Mouse (Mus musculus) left cerebral cortex, adult 2 months (tissue): ENCODE measurements around the gene Ddx6. TPM values are rescaled to one million over a fixed set of nuclear protein-coding genes. Genes with fewer than 3 reads are reported as not detected.

ENCODE experiments used
- DNase-seq, 2 experiments: peaks; one replicate each; pipeline ENCODE4 v3.0.0; 2021 to 2022; ENCODE audit warnings: low spot score in 2 of 2, mixed read lengths in 1 of 2; ENCODE audit errors: extremely low spot score in 1 of 2
- H3K27ac ChIP-seq: fragments of 200-600 bp; 2 replicates; pipeline ENCODE4 v1.8.1; 2022
- H3K4me3 ChIP-seq: fragments of 200-600 bp; 2 replicates; pipeline ENCODE4 v1.8.1; 2022
- CTCF ChIP-seq: fragments of 200-600 bp; IDR thresholded peaks from 2 replicates; pipeline ENCODE4 v1.8.1; 2022; ENCODE audit warnings: antibody characterized with exemption, mild to moderate bottlenecking, moderate library complexity
- intact Hi-C: fragments of 180-260 bp; cut with DNase I; formaldehyde crosslinking; loops from one replicate; pipeline ENCODE4 v1.15.1; 2025
- total RNA-seq, 2 experiments: library from RNA; stranded (reverse); gene quantifications; 2 replicates each; pipeline ENCODE4 v1.2.3; 2021

Gene Ddx6
- total RNA-seq, 2 experiments from 2014 or later = 145 to 148 TPM

DNA sequence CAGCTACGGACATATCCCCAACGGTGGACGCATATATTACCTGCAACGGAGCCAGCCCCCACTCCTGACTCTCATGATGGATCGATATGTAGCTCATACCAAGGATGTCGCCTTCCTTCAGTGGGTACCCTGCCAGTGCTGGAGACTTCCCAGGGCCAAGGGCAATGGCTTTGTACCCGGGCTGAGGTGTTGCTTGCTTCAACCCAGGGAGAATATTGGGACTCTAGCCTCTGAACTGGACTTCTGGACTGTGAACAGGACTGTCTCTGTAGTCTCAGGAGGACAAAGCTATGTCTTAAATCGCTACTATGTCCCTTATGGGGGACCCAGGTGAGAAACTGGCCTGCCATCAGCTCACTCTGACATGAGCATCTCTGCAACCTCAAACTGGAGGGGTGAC, 78.4 kb downstream of the Ddx6 start:
- TF ChIP-seq CTCF = no peak
- Histone ChIP-seq H3K4me3 (no peak overlapping the region), H3K27ac (no peak overlapping the region)
- intact Hi-C loops = loop anchor here (5.0 kb wide), 1 partner anchor 146 kb away; no protein-coding TSS in a partner anchor
- no peak for DNase-seq

DNA sequence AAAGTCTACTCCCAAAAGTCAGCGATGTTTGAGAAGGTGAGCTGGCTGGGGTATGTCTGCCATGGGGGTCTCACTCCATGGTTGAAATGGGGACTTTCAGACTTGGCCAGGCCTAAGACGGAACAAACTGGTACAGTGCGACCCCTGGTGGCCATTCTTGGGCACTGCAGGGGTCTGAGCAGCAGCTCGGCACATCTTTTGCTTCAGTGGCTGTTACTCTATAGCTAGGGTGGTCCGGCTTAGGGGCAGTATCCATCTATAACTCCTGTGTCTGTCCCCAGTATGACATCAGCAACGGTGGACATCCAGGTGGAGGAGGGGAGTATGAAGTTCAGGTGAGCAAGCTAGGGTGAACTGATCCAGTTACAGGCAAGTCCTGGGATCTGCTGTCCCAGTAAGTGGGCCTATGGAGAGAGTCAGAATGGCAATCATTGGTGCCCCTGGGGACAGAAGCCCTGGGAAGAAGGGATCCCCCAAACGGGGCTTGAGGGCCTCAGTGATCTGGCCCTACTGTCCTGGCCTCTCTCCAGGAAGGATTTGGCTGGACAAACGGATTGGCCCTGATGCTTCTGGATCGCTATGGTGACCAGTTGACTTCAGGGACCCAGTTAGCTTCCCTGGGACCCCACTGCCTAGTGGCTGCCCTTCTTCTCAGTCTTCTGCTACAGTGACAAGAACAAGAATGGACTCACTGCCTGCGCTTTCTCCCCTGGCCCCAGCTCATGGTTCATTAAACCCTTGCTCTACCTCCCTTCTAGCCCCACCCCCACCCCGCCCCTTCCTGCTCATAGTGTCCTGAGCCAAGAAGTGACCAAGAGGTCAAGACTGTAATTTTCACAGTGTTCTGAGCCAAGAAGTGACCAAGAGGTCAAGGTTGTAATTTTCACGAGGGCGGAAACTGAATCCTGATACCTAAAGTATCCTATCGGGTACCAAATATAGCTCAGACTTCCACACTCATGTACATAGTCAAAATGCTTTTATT, 80.9 kb downstream of the Ddx6 start:
- no peak; the same call in none of the 2 replicates for TF ChIP-seq CTCF
- H3K27ac ChIP-seq = no peak overlapping the region

DNA sequence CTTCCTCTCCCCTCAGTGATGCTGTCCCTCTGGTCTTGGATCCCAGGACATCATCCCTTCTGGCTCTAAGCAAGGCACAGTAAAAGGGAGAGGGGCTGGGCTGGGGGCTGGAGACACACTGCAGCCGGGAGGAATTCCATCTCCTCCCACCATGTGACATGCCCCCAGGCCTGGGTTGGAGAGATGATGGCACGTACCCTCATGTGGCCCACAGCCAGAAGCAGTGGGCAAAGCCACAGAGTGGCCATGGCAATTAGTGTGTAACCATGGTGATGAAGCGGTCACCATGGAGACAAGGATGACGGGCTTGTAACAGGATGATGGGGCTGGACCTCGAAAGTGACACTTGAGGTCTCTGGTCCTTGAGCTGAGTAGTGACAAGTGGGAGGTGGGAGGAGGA, 81.9 kb downstream of the Ddx6 start:
- Histone ChIP-seq H3K27ac (no peak overlapping the region), H3K4me3 (no peak overlapping the region)
- intact Hi-C loops = no loop called here
- DNase-seq = no peak
- no peak for TF ChIP-seq CTCF

More for the DNA sequence above, 80.9 kb downstream of the Ddx6 start:
- no peak overlapping the region for H3K4me3 ChIP-seq
- peak; percentile 69 to 73 for DNase-seq
- intact Hi-C loops = loop anchor here (1.0 kb wide), 1 partner anchor 30 kb away; no protein-coding TSS in a partner anchor

DNA sequence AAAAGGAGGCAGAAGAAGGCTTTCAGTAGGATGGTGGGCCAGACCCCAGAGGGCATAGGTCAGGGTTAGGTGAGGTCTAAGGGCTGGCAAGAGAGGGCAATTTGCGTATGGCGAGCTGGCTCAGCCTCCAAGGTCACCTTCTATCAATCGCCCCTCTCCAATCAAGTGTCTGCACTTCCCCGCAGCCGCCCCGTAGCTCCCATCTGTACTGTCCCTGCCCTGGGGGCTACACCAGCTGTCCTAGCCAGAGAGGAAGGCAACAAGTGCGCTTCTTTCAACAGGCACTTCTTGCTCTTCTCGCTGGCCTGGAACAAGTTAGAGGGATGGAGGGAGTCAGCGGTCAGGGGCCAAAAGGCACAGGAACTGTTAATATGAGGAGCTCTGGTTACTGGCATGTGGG, 83.3 kb downstream of the Ddx6 start:
- Histone ChIP-seq H3K4me3 (no peak overlapping the region), H3K27ac (no peak overlapping the region)
- intact Hi-C loops = no loop called here
- TF ChIP-seq CTCF = no peak
- DNase-seq = no peak

Other genes starting within 250 kb of the Ddx6 start
- 10 to 100 TPM; 52.1 to 53.1 TPM for gene Vps11, start 243.2 kb upstream of the Ddx6 start, total RNA-seq
- gene Hyou1, start 225.4 kb upstream of the Ddx6 start, total RNA-seq = 100 to 1,000 TPM; 127 to 139 TPM
- gene Slc37a4, start 208.0 kb upstream of the Ddx6 start, total RNA-seq = 10 to 100 TPM; 25.3 to 28.4 TPM
- 100 to 1,000 TPM; 644 to 664 TPM for gene Rps25, start 197.8 kb upstream of the Ddx6 start, total RNA-seq
- gene Trappc4, start 197.3 kb upstream of the Ddx6 start, total RNA-seq = 10 to 100 TPM; 66.8 to 70.2 TPM
- gene Ccdc84, start 186.3 kb upstream of the Ddx6 start, total RNA-seq = 10 to 100 TPM; 19.9 to 22.2 TPM
- not detected for gene Foxr1, start 163.8 kb upstream of the Ddx6 start, total RNA-seq
- gene Upk2, start 149.9 kb upstream of the Ddx6 start, total RNA-seq = not detected
- gene Bcl9l, start 122.1 kb upstream of the Ddx6 start, total RNA-seq = 10 to 100 TPM; 58.6 to 63.4 TPM
- not detected for gene Cxcr5, start 43.0 kb upstream of the Ddx6 start, total RNA-seq
- gene Treh, start 68.3 kb downstream of the Ddx6 start, total RNA-seq = under 1 TPM in 1 of 2 experiments, not detected in 1; 0.16 TPM
- gene Phldb1, start 130.3 kb downstream of the Ddx6 start, total RNA-seq = 10 to 100 TPM; 62.0 to 75.6 TPM
- 100 to 1,000 TPM in 1 of 2 experiments, 10 to 100 TPM in 1; 78.3 to 102 TPM for gene Arcn1, start 163.0 kb downstream of the Ddx6 start, total RNA-seq
- 10 to 100 TPM; 60.7 to 67.5 TPM for gene Ift46, start 163.0 kb downstream of the Ddx6 start, total RNA-seq
- gene Tmem25, start 194.4 kb downstream of the Ddx6 start, total RNA-seq = 10 to 100 TPM; 54.4 to 62.8 TPM
- 1 to 10 TPM in 1 of 2 experiments, under 1 TPM in 1; 0.54 to 1.1 TPM for gene Ttc36, start 198.2 kb downstream of the Ddx6 start, total RNA-seq